Mouse (Mus musculus) cerebellum, postnatal 14 days (tissue): ENCODE data around the gene Megf9.

ENCODE experiments used
- DNase-seq, 2 experiments: peaks; one replicate each; pipeline ENCODE4 v3.0.0; 2021; ENCODE audit warnings: mixed read lengths in 2 of 2

Gene Megf9

GRCm38 (mm10) chr4:70534891-70535269 is at the start of gene Megf9:
TSS of gene Megf9 (minus strand) at chr4:70534995.
- peak; percentile 98 for DNase-seq

DNA sequence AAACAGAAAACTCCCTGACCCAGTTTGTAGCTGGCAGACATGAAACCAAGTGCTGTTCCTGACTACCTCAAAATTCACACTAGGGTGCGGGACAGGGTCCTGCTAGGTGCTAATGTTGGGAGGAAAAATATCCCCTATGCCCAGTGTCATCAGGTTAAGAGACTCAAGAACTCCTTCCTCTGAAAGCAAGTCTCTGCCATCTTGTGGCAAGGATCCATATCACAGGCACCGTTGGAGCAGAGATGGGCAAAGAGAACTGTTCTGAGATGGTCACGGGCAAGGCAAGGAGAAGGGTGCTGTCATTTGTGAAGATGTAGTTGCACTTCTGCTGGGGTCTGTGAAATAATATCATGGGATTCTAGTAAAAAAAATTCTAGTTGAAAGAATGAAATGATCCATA is 44.9 kb upstream of the Megf9 start:
- peak; percentile 72 to 77 for DNase-seq

DNA sequence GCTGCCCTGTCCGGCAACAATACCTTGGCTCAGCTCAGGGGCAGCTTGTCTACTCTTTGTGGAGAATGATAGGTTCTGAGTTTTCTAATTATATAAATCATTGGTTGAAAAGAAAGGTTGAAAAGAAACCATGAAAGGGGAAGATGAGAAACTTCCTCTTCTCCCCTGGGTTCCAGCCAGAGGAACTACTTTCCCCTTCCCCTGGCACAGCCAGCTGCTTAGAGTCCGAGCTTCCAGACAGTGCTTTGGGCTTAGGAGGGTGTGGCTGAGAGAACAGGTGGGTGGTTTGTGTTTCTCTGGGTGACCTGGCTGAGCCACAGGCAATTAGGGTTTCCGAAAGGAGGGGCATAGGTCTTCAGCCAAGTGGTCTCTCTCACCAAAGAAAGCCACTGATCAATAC is 43.5 kb upstream of the Megf9 start:
- no peak for DNase-seq

- DNase-seq, result no peak
Measured at GRCm38 (mm10) chr4:70576096-70576495, 41.3 kb upstream of the Megf9 start.

- DNase-seq, result no peak
Measured at GRCm38 (mm10) chr4:70573926-70574325, 39.1 kb upstream of the Megf9 start.

DNA sequence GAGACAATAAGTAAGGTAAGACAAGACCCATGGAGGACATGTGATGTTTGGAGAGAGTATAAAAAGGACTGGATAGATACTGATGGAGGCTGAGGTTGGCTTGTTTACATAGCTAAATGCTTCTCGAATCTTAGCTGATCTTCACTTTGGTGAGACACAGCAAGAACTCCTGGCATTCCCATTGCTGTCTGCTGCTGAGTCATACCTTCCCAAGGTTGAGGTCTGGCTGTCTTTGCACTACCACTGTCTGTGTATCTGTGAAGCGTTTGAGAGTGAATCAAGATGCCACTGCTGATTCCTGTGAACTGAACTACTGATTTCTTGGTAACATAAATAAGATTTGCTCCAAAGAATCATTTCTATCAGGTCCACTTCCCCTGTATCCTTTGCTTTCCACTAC is 19.1 kb upstream of the Megf9 start:
- no peak for DNase-seq

GRCm38 (mm10) chr4:70553230-70553797 is 18.5 kb upstream of the Megf9 start:
- DNase-seq, result no peak

GRCm38 (mm10) chr4:70552120-70552519 is 17.3 kb upstream of the Megf9 start:
- DNase-seq, result no peak

DNA sequence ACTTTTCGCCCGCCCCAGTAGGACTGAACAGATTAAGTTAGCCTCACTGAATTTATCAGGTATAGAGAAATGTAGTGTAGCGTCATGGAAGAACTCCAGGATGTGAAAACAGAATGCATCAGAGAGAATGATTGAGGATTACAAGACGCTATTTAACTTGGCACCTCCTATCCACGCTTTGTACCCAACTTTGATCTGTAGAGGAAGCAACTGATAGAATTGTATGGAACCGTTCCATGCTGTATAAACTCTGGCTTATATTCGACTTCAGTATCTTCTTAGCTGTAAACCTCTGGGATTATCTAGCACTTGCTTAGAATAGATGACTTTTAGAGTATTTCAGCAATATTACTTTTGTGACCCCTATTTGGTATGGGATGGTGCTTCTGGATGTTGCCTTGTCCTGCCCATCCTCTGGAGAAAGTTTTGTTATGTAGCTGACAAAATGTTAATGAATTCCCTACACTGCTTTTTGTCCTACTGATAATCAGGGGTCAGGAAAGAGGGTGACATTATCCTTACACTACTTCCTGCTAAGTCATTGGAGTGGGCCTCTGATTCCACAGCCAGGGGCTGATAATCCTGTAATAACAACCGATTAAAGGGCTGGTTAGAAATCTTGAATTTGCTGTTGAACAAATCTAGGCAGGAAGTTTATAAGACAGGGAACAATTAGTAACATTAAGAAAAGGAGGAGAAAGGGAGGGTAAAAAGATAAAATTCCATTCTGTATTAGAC is 12.8 kb upstream of the Megf9 start:
- no peak for DNase-seq

DNA sequence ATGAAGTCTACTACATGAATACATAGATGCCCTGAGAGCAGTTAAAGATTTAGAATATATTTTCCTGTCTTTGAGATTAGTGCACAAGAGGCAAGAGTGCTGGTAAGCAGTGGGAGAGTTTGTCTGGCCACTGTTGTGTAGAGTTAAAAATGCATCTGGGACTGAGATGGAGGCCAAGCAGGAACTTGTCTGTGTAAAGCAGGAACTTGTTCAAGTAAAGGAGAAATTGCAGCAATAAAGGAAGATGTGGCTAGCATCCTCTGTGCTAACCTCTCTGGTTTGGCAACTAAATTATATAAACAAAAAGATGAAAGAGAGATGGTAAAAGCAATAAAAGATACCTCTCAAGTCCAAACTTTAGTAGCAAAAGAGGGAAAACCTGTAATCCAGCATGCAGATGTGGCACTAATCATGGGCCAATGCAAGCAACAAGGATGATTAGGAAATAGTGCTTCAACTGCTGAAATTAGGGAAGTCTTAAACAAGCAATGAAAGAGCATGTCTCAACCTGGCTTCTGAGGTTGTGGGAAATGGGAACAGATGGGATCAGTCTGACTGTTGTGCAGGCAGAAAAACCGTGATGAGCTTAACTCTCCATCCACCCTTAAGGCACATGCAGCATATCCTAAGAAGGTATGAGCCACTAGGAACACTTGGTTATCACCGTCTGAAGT is 11.2 kb upstream of the Megf9 start:
- DNase-seq, result no peak

DNA sequence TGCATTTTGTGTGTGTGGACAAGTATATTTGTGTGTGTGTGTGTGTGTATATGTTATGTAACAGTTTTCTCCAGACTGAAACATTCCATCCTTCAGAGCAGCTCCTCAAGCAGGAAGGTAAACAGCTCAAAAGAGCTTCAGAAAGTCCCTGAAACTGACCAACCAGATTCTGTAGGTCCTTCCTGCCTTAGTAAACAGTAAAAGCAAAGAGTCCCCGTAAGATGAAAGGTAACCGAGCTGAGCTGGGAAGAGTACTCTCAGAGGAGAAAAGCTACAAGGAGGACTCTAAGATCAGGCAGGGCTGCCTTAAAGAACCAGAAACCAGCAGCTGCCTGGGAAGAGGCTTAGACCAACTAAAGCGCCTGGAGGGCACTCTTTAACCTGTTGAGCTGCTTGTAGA is 9.6 kb upstream of the Megf9 start:
- DNase-seq, result no peak

GRCm38 (mm10) chr4:70542387-70542786 is 7.6 kb upstream of the Megf9 start:
- DNase-seq, result no peak

GRCm38 (mm10) chr4:70540743-70541142 is 5.9 kb upstream of the Megf9 start:
- DNase-seq, result no peak

- DNase-seq, result no peak
Measured at GRCm38 (mm10) chr4:70536661-70537580, 2.1 kb upstream of the Megf9 start.

- peak; percentile 51 to 63 for DNase-seq
Measured at GRCm38 (mm10) chr4:70535711-70536311, 1.0 kb upstream of the Megf9 start.

GRCm38 (mm10) chr4:70535289-70535688 is 494 bp upstream of the Megf9 start:
- no peak for DNase-seq

GRCm38 (mm10) chr4:70534078-70534890 is 511 bp downstream of the Megf9 start:
- peak; percentile 75 to 77 for DNase-seq

- DNase-seq, result no peak
Measured at GRCm38 (mm10) chr4:70533056-70533805, 1.6 kb downstream of the Megf9 start.

DNA sequence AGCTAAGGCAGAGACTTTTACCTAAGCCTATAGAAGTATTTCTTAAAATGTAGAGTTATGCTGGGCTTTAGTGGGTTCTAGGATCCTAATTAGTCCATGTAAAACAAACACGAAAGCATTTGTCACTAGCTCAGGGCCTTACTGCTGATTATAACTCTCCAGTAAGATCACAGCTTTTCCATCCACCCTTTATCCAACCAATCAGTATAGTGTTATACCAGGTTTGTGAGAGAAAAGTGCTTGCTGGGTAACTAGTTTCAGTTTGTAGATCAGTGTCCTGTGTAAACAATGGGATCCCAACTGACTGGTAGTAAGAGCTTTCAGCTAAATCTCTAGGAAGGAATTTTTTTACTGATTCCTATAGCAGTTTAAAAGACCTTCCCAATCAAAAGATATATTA is 3.8 kb downstream of the Megf9 start:
- DNase-seq, result no peak

DNA sequence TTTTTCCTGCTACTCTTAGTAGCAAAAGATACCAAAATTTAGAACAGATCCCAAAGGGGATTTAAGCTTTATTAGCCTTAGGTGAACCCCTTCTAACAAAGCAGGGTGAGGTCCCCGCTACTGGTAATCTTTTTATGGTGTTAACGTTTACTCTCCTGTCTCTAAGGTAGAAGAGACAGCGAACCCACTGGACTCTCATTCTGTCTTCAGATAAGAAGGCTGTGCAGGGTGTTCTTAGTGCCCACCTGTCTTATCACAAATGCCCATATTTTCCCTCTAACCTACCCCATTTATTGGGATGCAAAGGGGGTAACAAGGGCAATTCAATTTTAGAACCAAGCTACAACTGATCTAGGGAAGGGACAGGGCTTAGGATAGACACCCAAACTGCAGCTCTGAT is 6.2 kb downstream of the Megf9 start:
- no peak for DNase-seq

DNA sequence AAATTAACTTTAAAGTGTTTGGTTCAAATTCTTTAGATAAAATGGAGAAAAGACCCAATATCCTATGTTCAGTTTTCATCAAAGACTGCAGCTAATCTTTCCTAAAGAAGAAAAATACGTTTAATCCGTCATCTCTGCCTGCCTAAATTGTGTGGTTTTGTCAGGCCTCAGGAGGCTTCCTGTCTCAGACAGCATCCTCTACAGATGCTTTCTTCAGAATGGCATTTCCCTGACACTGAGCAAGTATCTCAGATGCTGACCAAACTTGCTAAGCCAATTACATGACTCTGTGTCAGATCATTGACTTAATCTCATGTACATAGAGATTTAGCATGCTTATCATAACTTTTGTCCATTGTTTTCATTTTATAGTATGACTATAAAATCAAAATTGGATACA is 11.4 kb downstream of the Megf9 start:
- no peak for DNase-seq
